In the genomic region with DNA sequence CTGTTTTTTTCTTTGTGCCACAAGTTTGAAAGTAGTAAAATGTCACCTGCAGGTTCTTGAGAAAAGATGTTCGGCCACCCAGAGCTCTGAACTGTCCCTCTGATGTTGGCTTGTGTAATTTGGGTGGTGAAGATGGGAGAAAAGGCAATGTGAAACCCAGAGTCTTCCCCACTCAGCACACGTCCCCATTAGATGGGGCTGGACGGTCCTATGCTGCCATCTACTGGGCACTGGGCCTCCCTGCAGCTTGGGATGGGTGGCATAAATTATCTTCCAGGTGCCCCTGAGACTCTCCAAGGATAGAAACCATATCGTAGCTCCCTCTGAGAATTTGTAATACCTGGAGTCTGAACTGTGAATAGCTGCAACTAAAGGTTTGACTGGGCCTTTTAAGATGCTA, we compare ENCODE assay signal across 9 mouse cellular contexts. TPM values are rescaled to one million over a fixed set of nuclear protein-coding genes. Genes with fewer than 3 reads are reported as not detected.
DNase-seq lines count a peak whose midpoint lies in the region; ATAC-seq and TF ChIP-seq lines count a peak whose summit lies in the region.
"Had no signal": no experiment of that assay in that cellular context is flagged by ENCODE, and none has a peak within 500 bp of the region (broad histone marks: within the 10 kb centered on the region; RNA-seq: fewer than 3 reads in every experiment).

No protein-coding gene starts in this region.

- no peaks in the 10 kb centered on the region for H3K27me3 ChIP-seq in kidney, embryonic 14.5 days (ENCODE audit: control insufficient read depth, insufficient read depth, low read length)
- H3K27me3 ChIP-seq in liver, adult 2 months (ENCODE audit: control insufficient read depth, insufficient read depth, low read length), result no peaks in the 10 kb centered on the region
- H3K27me3 ChIP-seq in neural tube, embryonic 13.5 days, result no peaks in the 10 kb centered on the region
- no peaks in the 10 kb centered on the region for H3K27me3 ChIP-seq in testis, adult 2 months (ENCODE audit: control insufficient read depth, insufficient read depth, low read length)

- DNase-seq in A20 (ENCODE audit: low read depth, low spot score), result peak; percentile 58
- DNase-seq in adipocyte (ENCODE audit: low spot score), result peak; percentile 55
- DNase-seq in gastrocnemius, postnatal 14 days, result peak; percentile 61
- peak; percentile 6 for DNase-seq in liver, adult 2 months (ENCODE audit: extremely low read depth, low read depth, low spot score)

- intact Hi-C loops in gastrocnemius, postnatal 14 days (cut with DNase I; ENCODE audit: low total_unique reads), result loop anchor here (2.0 to 5.0 kb wide), 3 partner anchors 99 to 404 kb away; no protein-coding TSS in a partner anchor

- TF ChIP-seq POLR2A in cortical plate, adult 2 months (IDR thresholded peaks at IDR 0.05; ENCODE audit: extremely low read depth, insufficient read depth, low read length), result no peak
- no peak for TF ChIP-seq POLR2A in liver, adult 2 months (IDR thresholded peaks at IDR 0.05; ENCODE audit: extremely low read depth, insufficient read depth, low read length)
- no peak for TF ChIP-seq POLR2A in testis, adult 2 months (IDR thresholded peaks at IDR 0.05; ENCODE audit: control insufficient read depth, low read depth, low read length)

- no peaks in the 10 kb centered on the region for H3K36me3 ChIP-seq in kidney, embryonic 14.5 days (ENCODE audit: control insufficient read depth, insufficient read depth, low read length)
- H3K36me3 ChIP-seq in liver, adult 2 months (ENCODE audit: control insufficient read depth, insufficient read depth, low read length), result no peaks in the 10 kb centered on the region
- no peaks in the 10 kb centered on the region for H3K36me3 ChIP-seq in neural tube, embryonic 13.5 days
- no peaks in the 10 kb centered on the region for H3K36me3 ChIP-seq in testis, adult 2 months (ENCODE audit: control insufficient read depth, insufficient read depth, low read length)

- 5% methylated on average over 4 of the region's 4 CpGs for WGBS in kidney, embryonic 14.5 days
- WGBS in liver, adult 2 months, result 3% methylated on average over 4 of the region's 4 CpGs
- WGBS in neural tube, embryonic 13.5 days, result 3% methylated on average over 4 of the region's 4 CpGs

- H3K79me2 ChIP-seq in liver, adult 2 months (ENCODE audit: control insufficient read depth, insufficient read depth, low read length), result no peaks in the 10 kb centered on the region

- H3K27ac ChIP-seq in cortical plate, adult 2 months (ENCODE audit: insufficient read depth, low read length), result no peak overlapping the region
- H3K27ac ChIP-seq in kidney, embryonic 14.5 days (ENCODE audit: low read depth, low read length), result no peak overlapping the region
- H3K27ac ChIP-seq in liver, adult 2 months (replicated peaks; ENCODE audit: insufficient read depth, low read depth, low read length), result no peak overlapping the region
- H3K27ac ChIP-seq in neural tube, embryonic 13.5 days (replicated peaks), result no peak overlapping the region
- no peak overlapping the region for H3K27ac ChIP-seq in testis, adult 2 months (ENCODE audit: control insufficient read depth, insufficient read depth, low read depth, low read length)

- TF ChIP-seq CTCF in cortical plate, adult 2 months (IDR thresholded peaks at IDR 0.05; ENCODE audit: extremely low read depth, insufficient read depth, low read length), result peak; percentile 99
- peak; percentile 99 for TF ChIP-seq CTCF in liver, adult 2 months (IDR thresholded peaks at IDR 0.05; ENCODE audit: low read depth, low read length)
- TF ChIP-seq CTCF in testis, adult 2 months (IDR thresholded peaks at IDR 0.05; ENCODE audit: control insufficient read depth, insufficient read depth, insufficient replicate concordance, low read depth, low read length), result peak; percentile 93; the same call in 1 of the 2 replicates

- H3K9me3 ChIP-seq in kidney, embryonic 14.5 days (ENCODE audit: control insufficient read depth, low read length), result no peaks in the 10 kb centered on the region
- no peaks in the 10 kb centered on the region for H3K9me3 ChIP-seq in neural tube, embryonic 13.5 days

- H3K4me1 ChIP-seq in cortical plate, adult 2 months (ENCODE audit: control insufficient read depth, insufficient read depth, low read length), result peaks cover 8% of the 10 kb centered on the region
- no peaks in the 10 kb centered on the region for H3K4me1 ChIP-seq in kidney, embryonic 14.5 days (ENCODE audit: control insufficient read depth, insufficient read depth, low read length)
- H3K4me1 ChIP-seq in liver, adult 2 months (ENCODE audit: control insufficient read depth, insufficient read depth, low read length), result no peaks in the 10 kb centered on the region
- H3K4me1 ChIP-seq in neural tube, embryonic 13.5 days (replicated peaks), result no peaks in the 10 kb centered on the region
- H3K4me1 ChIP-seq in testis, adult 2 months (ENCODE audit: control insufficient read depth, insufficient read depth, low read length), result no peaks in the 10 kb centered on the region

- ATAC-seq in kidney, embryonic 14.5 days (ENCODE audit: low FRiP score, low TSS enrichment), result 0 out of 2 replicates have a peak, but pooled peaks have one; percentile 28
- peak; percentile 63; the same call in 1 of the 2 replicates for ATAC-seq in neural tube, embryonic 13.5 days (ENCODE audit: low read depth)

- no peak overlapping the region for H3K9ac ChIP-seq in kidney, embryonic 14.5 days (ENCODE audit: low read depth, low read length)
- H3K9ac ChIP-seq in liver, adult 2 months (ENCODE audit: low read depth, low read length), result no peak overlapping the region
- no peak overlapping the region for H3K9ac ChIP-seq in neural tube, embryonic 13.5 days

- no peak overlapping the region for H3K4me3 ChIP-seq in cortical plate, adult 2 months (ENCODE audit: insufficient read depth, low read length)
- no peak overlapping the region for H3K4me3 ChIP-seq in kidney, embryonic 14.5 days (ENCODE audit: low read length)
- H3K4me3 ChIP-seq in liver, adult 2 months (ENCODE audit: insufficient read depth, low read depth, low read length), result no peak overlapping the region
- no peak overlapping the region for H3K4me3 ChIP-seq in neural tube, embryonic 13.5 days
- H3K4me3 ChIP-seq in testis, adult 2 months (ENCODE audit: control insufficient read depth, low read depth, low read length), result no peak overlapping the region

- H3K4me2 ChIP-seq in kidney, embryonic 14.5 days (replicated peaks; ENCODE audit: low read depth, low read length), result no peak overlapping the region
- no peak overlapping the region for H3K4me2 ChIP-seq in neural tube, embryonic 13.5 days

RNA-seq across cellular contexts. Expression of a gene that starts 11.8 kb away (rescaled TPM):
- 2.9 and 4.2 TPM in 2 replicates for polyA plus RNA-seq in cortical plate, adult 2 months (2012; rRNA removed)
- total RNA-seq in gastrocnemius, postnatal 14 days (2021), result 1 to 10 TPM in 1 of 2 experiments, under 1 TPM in 1; 0.95 to 1.8 TPM
- 0.34 and 0.35 TPM in 2 replicates for polyA plus RNA-seq in kidney, embryonic 14.5 days (2014; fragmentation: Nextera tagmentation; extraction: Ambion mirVana)
- total RNA-seq in liver, adult 2 months (2014; rRNA removed), result 0.13 TPM in 1 of 2 replicates, not detected in the other
- not detected in 2 replicates for polyA plus RNA-seq in liver, adult 2 months (2012; rRNA removed)
- polyA plus RNA-seq in neural tube, embryonic 13.5 days (2015; fragmentation: Nextera tagmentation; extraction: Ambion mirVana), result 0.28 TPM in 1 of 2 replicates, not detected in the other
- polyA plus RNA-seq in testis, adult 2 months (2012; rRNA removed), result 10.3 and 14.3 TPM in 2 replicates

RNA-seq across cellular contexts. Expression of a gene that starts 22.3 kb away (rescaled TPM):
- not detected in 2 replicates for polyA plus RNA-seq in cortical plate, adult 2 months (2012; rRNA removed)
- not detected for total RNA-seq in gastrocnemius, postnatal 14 days (2021)
- polyA plus RNA-seq in kidney, embryonic 14.5 days (2014; fragmentation: Nextera tagmentation; extraction: Ambion mirVana), result not detected in 2 replicates
- total RNA-seq in liver, adult 2 months (2014; rRNA removed), result not detected in 2 replicates
- polyA plus RNA-seq in liver, adult 2 months (2012; rRNA removed), result not detected in 2 replicates
- polyA plus RNA-seq in neural tube, embryonic 13.5 days (2015; fragmentation: Nextera tagmentation; extraction: Ambion mirVana), result not detected in 2 replicates
- not detected in 2 replicates for polyA plus RNA-seq in testis, adult 2 months (2012; rRNA removed)
- polyA plus RNA-seq: stomach, embryonic 14.5 days had no signal

RNA-seq across cellular contexts. Expression of a gene that starts 26.3 kb away (rescaled TPM):
- not detected in 2 replicates for polyA plus RNA-seq in cortical plate, adult 2 months (2012; rRNA removed)
- total RNA-seq in gastrocnemius, postnatal 14 days (2021), result not detected
- polyA plus RNA-seq in kidney, embryonic 14.5 days (2014; fragmentation: Nextera tagmentation; extraction: Ambion mirVana), result 0.76 and 0.84 TPM in 2 replicates
- total RNA-seq in liver, adult 2 months (2014; rRNA removed), result not detected in 2 replicates
- not detected in 2 replicates for polyA plus RNA-seq in liver, adult 2 months (2012; rRNA removed)
- not detected in 2 replicates for polyA plus RNA-seq in neural tube, embryonic 13.5 days (2015; fragmentation: Nextera tagmentation; extraction: Ambion mirVana)
- 0.19 TPM in 1 of 2 replicates, not detected in the other for polyA plus RNA-seq in testis, adult 2 months (2012; rRNA removed)
- polyA plus RNA-seq: stomach, embryonic 14.5 days had no signal

Comparison
In these comparisons a context has a peak if more than half of its experiments do, and no peak if none do; other contexts are left out.
1. DNase-seq: peak in every context shown above with its lines; median percentile 61 in gastrocnemius, postnatal 14 days; 58 in A20; 55 in adipocyte; 6 in liver, adult 2 months.